Mouse (Mus musculus): Measurements from ENCODE around the gene Nde1. TPM values are rescaled to one million over a fixed set of nuclear protein-coding genes. Genes with fewer than 3 reads are reported as not detected.
A peak's percentile ranks its signal among the peaks of the same experiment; 100 is the strongest.
"Not testable (repeated sequence)": the region's sequence is repeated elsewhere in the genome, so short reads cannot be mapped to it uniquely, and the experiment has no call there.

Gene Nde1
- total RNA-seq (2021), result 10 to 100 TPM; 13.4 to 15.8 TPM

GRCm38 (mm10) chr16:14162988-14163416 is at the start of gene Nde1, which contains the start of gene Marf1:
Gene Nde1, plus strand, starts transcription at chr16:14163275.
Gene Marf1, minus strand, starts transcription at chr16:14163351.
- intact Hi-C loops (cut with DNase I), result no loop called here
- peak; percentile 91 for DNase-seq

DNA sequence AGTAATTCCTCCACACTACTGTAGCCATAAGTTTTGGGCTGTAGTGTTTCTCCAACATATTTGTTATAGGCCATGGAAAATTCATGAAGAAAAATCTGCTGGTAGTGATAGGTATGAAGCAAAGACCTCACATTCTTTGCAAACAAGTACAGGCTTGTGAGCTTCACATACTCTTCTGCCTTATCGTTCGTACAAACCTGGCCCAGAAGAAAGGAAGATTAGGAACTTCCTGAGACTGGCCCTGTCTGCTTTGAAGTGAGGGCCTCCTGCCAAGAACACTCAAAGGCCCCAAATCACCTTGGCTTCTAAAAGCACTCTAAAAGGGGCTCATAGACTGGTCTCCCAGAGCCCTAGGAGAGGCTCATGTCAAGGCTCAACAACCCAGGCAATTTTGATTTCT is 45.8 kb upstream of the Nde1 start:
- intact Hi-C loops (cut with DNase I), result no loop called here
- DNase-seq, result no peak

- intact Hi-C loops (cut with DNase I), result loop anchor here (10.0 kb wide), 1 partner anchor 216 kb away; the partner anchor contains the start of genes Mpv17l and Pdxdc1
Observed at GRCm38 (mm10) chr16:14120941-14121340, 42.1 kb upstream of the Nde1 start.

GRCm38 (mm10) chr16:14121563-14121962 is 41.5 kb upstream of the Nde1 start:
- intact Hi-C loops (cut with DNase I), result loop anchor here (10.0 kb wide), 1 partner anchor 217 kb away; the partner anchor contains the start of genes Mpv17l and Pdxdc1
- no peak for DNase-seq

More at GRCm38 (mm10) chr16:14120941-14121340, 42.1 kb upstream of the Nde1 start:
- no peak for DNase-seq

DNA sequence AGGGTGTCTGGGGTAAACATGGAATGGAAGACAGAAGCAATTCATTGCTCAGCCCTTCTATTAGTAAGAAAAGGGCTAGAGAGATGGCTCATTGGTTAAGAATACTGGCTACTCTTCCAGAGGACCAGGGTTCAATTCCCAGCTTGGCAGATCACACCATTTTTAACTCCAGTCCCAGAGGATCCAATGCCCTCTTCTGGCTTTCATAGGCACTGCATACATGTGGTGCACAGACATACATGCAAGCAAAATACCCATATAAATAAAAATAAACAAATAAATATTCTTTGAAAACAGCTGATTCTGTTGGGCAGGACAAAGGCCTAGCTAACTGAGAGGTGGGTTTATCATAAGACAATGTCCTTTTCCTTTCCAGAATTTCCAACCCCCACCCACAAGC is 40.5 kb upstream of the Nde1 start:
- no peak for DNase-seq
- intact Hi-C loops (cut with DNase I), result loop anchor here (10.0 kb wide), 1 partner anchor 218 kb away; the partner anchor contains the start of genes Mpv17l and Pdxdc1

DNA sequence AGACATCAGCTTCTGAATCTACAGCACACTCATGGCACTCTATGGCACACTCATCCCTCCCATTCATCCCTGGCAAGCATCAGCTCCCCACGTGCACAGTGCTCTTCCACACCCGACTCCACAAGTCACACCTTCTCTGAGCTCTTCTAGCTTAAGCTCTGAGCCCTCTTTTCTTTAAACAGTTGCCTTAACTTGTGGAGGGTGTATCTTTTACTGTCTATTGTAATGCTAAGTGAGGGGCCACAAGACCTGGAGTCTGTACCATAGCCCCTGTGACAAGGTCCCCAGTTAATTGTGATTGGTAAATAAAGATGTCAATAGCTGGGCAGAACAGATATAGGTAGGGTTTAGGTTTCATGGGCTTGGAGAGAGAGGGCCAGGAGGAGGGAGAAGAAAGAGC is 39.2 kb upstream of the Nde1 start:
- intact Hi-C loops (cut with DNase I), result loop anchor here (10.0 kb wide), 1 partner anchor 219 kb away; the partner anchor contains the start of genes Mpv17l and Pdxdc1
- no peak for DNase-seq

DNA sequence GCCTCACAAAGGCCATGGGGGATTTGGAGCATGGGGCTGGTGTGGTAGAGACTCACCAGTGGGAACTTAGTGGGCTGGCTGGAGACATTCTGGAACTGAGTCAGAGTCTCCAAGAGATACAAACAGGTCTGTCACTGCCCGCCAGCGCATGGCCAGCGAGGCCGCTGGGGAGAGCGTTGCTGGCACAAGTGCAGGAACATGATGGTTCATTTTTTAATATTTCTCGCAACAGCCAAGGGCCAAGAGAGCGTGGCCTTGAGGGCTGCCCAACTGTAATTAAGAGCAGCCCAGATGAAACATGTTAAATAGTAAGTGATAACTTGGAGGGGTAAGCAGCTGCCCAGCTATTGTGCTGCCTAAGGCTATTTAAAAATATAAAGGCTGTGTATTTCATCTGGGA is 38.4 kb upstream of the Nde1 start:
- DNase-seq, result no peak
- intact Hi-C loops (cut with DNase I), result loop anchor here (10.0 kb wide), 1 partner anchor 220 kb away; the partner anchor contains the start of genes Mpv17l and Pdxdc1

DNA sequence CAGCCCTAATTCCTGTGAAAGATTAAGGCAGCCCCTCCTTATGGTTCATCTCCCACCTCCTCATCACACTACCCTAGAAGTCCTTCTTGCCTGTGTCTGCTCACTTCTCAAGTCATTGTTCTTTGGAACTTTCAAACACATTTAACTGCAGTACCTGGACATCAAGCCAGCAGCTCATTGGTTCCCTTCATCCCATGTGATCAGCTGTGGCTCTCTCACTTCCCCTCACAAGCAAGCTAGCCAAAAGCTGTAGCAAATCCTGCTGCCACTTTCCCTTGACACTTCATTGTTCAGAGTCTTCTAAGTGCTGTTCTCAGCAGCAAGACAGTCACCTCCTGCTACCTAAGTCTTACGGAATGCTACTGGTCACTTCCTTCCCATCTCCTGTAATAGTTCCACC is 37.8 kb upstream of the Nde1 start:
- no peak for DNase-seq
- intact Hi-C loops (cut with DNase I), result loop anchor here (10.0 kb wide), 1 partner anchor 220 kb away; the partner anchor contains the start of genes Mpv17l and Pdxdc1

- DNase-seq, result no peak
- intact Hi-C loops (cut with DNase I), result loop anchor here (10.0 kb wide), 1 partner anchor 224 kb away; the partner anchor contains the start of genes Mpv17l and Pdxdc1
Observed at GRCm38 (mm10) chr16:14128977-14129376, 34.1 kb upstream of the Nde1 start.

DNA sequence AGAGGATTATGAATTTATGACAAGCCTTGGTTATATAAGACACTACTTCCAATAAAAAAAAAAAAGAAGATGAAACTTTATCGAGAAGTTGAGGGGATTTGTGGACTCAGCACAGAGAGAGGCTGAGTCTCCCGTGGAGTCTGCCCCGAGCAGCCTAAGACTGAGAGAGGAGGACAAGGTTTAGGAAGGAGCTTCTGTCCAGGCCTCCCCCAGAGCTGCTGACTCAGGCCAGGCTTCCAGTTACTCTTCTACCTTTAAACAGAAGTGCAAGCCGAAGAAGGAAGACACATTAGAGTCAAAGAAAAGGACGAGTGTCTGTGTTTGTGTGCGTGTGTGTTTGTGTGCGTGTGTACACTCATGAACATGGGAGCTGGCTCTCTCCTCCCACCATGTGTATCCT is 32.3 kb upstream of the Nde1 start:
- intact Hi-C loops (cut with DNase I), result no loop called here
- DNase-seq, result no peak

GRCm38 (mm10) chr16:14131376-14131775 is 31.7 kb upstream of the Nde1 start:
- intact Hi-C loops (cut with DNase I), result no loop called here
- no peak for DNase-seq

- intact Hi-C loops (cut with DNase I), result no loop called here
- no peak for DNase-seq
Observed at GRCm38 (mm10) chr16:14131838-14132237, 31.2 kb upstream of the Nde1 start.

- DNase-seq, result no peak
- intact Hi-C loops (cut with DNase I), result no loop called here
Observed at GRCm38 (mm10) chr16:14135014-14135413, 28.1 kb upstream of the Nde1 start.

GRCm38 (mm10) chr16:14137976-14138561 is 25.0 kb upstream of the Nde1 start:
- DNase-seq, result no peak

DNA sequence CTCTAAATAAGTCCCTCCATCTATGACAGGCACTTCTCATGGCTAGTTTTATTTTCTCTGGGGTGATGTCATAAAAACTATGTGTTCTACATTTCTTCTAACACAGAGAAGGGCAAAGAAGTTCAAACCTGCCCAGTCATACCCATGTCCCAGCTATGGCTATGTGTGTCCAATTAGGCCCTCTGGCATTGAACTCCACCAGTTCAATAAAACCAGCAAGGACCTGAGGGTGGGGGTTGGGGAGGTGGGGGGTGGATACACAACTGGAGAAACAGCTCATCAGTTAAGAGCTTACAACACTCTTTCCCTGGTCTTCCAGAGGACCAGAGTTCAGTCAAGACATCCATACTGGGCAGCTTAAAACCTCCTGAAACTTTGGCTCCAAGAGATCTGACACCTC is 24.0 kb upstream of the Nde1 start:
- no peak for DNase-seq
- intact Hi-C loops (cut with DNase I), result no loop called here

More at GRCm38 (mm10) chr16:14137976-14138561, 25.0 kb upstream of the Nde1 start:
- intact Hi-C loops (cut with DNase I), result no loop called here

DNA sequence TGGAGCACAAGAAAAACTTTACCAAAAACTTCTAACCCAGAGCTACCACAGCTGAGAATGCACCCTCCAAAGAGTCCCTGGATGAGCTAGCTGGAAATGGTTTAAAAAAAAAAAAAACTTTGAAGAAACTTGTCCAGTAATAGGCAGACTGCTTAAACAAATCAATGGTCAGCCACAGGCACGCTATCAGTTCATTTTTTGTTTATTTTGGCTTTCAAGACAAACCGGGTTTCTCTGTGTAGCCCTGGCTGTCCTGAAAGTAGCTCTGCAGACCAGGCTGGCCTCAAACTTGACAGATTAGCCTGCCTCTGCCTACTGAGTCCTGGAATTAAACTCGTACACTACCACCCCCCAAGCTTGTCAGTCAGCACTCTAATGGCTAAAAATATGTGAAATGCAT is 19.8 kb upstream of the Nde1 start:
- no peak for DNase-seq
- intact Hi-C loops (cut with DNase I), result no loop called here

- no peak for DNase-seq
- intact Hi-C loops (cut with DNase I), result no loop called here
Observed at GRCm38 (mm10) chr16:14147712-14148111, 15.4 kb upstream of the Nde1 start.

DNA sequence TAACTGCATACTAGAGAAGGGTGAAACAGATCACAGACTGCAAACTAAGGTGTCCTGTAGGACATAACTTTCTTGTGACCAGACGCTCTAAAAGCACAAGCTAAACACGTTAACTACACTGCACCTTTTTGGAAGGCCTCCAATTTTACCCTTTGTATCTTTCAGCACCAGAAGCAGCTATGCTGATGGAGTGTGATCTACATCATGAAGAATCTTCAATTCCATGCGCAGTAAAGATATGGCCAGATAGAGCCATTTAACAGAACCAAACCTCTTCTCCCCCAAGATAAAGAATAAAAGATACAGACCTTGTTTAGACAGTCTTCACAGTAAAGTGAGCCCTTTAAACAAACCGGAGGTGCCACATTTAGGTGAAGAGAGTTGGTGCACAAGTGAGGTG is 11.4 kb upstream of the Nde1 start:
- intact Hi-C loops (cut with DNase I), result no loop called here
- DNase-seq, result no peak

DNA sequence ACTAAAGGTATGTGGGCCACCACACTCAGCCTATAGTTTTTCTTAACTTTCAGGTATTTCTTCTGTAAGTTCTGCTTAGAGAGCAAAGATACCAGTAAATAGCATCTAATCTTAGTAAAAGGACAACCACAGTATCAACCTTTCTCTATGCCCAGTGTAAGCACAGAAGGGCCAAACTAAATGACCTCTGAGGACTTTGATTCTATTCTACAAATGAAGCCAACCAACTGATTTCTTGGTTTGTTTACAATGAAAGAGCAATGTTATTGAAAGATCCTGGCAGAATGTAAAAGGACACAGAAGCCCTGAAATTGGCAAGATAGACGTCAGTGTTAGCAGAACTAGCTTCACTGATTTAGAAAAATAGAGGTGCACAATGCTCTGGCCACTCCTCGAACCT is 7.4 kb upstream of the Nde1 start:
- intact Hi-C loops (cut with DNase I); DNase-seq: not testable (repeated sequence)

DNA sequence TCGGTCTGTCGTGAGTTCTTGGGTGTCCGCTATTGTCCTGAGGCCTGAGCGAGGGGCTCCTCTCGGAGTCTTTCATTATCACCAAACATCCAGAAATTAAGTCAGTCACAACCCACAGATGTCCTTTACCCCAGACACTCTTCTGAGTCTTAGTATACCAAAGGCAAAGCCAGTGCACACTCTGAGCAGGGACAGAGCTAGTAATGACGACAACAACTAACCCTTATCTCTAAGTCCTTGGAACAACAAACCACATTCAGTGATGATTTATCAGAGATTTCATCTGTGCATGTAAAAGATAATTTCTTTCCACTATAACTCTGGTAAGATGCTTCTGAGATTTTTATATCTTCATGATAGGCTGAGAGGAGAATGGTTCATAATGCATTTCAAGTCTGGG is 6.8 kb upstream of the Nde1 start:
- DNase-seq, result no peak
- intact Hi-C loops (cut with DNase I), result no loop called here

- intact Hi-C loops (cut with DNase I), result no loop called here
- DNase-seq, result no peak
Observed at GRCm38 (mm10) chr16:14158536-14158935, 4.5 kb upstream of the Nde1 start.

All from left cerebral cortex, postnatal 4 days (tissue).